Mouse (Mus musculus): ENCODE measurements at regions not wholly inside any gene's neighbourhood (a gene's known extent, or its start where the extent isn't known, plus 50 kb on each side); places are given as distances from the start of the nearest gene placed in this dataset.

GRCm38 (mm10) chr13:85773848-85774247, 272.9 kb downstream of the Cox7c start:
- WGBS: 42% methylated on average over 1 of the region's 1 CpGs
- Histone ChIP-seq H3K36me3 (ENCODE audit: control insufficient read depth, insufficient read depth, low read length) (no peaks in the 10 kb centered on the region), H3K79me2 (ENCODE audit: control insufficient read depth, insufficient read depth, low read length) (no peaks in the 10 kb centered on the region), H3K27ac (replicated peaks; ENCODE audit: insufficient read depth, low read depth, low read length) (no peak overlapping the region), H3K4me3 (ENCODE audit: insufficient read depth, low read depth, low read length) (no peak overlapping the region), H3K9ac (ENCODE audit: low read depth, low read length) (no peak overlapping the region), H3K27me3 (ENCODE audit: control insufficient read depth, insufficient read depth, low read length) (no peaks in the 10 kb centered on the region), H3K4me1 (ENCODE audit: control insufficient read depth, insufficient read depth, low read length) (no peaks in the 10 kb centered on the region)
- DNase-seq (ENCODE audit: extremely low read depth, low read depth, low spot score): peak; percentile 87
- TF ChIP-seq POLR2A (IDR thresholded peaks at IDR 0.05; ENCODE audit: extremely low read depth, insufficient read depth, low read length) (no peak), CTCF (IDR thresholded peaks at IDR 0.05; ENCODE audit: low read depth, low read length) (no peak)

DNA sequence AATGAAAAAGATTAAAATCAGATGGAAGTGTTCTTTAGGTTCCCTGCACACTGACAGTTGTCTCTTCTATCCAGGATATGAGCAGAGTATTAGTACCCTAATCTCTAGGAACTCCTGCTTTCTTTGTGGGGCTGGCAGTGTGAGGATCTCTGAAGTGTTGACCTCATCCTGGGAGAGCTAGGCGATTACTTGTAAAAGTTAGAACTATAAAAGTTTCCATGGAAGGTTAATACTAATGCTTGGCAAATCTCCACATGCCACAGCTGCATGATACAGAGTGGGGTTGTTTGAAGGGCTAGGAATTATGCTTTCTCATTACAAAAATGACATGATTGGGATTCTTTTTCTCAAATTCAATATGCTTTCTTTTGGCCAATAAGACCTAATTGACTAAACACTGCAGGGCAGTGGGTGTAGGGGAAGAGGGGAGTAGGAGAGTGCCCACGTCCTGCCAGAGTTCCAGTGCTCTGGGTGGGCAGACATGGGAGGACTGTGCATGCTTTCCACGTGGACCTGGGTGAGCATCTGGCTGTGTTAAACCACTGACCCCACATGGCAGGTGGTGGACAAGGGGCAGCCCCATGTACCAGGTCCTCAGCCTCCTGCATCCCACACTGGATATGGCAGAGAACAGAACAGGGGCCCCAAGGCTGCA, 275.6 kb downstream of the Cox7c start:
- H3K9ac ChIP-seq (ENCODE audit: low read depth, low read length): no peak overlapping the region
- TF ChIP-seq CTCF (IDR thresholded peaks at IDR 0.05; ENCODE audit: low read depth, low read length) (no peak), POLR2A (IDR thresholded peaks at IDR 0.05; ENCODE audit: extremely low read depth, insufficient read depth, low read length) (no peak)
- no peaks in the 10 kb centered on the region for H3K27me3 ChIP-seq (ENCODE audit: control insufficient read depth, insufficient read depth, low read length)
- no peak overlapping the region for H3K27ac ChIP-seq (replicated peaks; ENCODE audit: insufficient read depth, low read depth, low read length)
- no peak overlapping the region for H3K4me3 ChIP-seq (ENCODE audit: insufficient read depth, low read depth, low read length)
- H3K79me2 ChIP-seq (ENCODE audit: control insufficient read depth, insufficient read depth, low read length): no peaks in the 10 kb centered on the region
- no peaks in the 10 kb centered on the region for H3K4me1 ChIP-seq (ENCODE audit: control insufficient read depth, insufficient read depth, low read length)
- no peak for DNase-seq (ENCODE audit: extremely low read depth, low read depth, low spot score)
- 51% methylated on average over 3 of the region's 3 CpGs for WGBS
- H3K36me3 ChIP-seq (ENCODE audit: control insufficient read depth, insufficient read depth, low read length): no peaks in the 10 kb centered on the region

DNA sequence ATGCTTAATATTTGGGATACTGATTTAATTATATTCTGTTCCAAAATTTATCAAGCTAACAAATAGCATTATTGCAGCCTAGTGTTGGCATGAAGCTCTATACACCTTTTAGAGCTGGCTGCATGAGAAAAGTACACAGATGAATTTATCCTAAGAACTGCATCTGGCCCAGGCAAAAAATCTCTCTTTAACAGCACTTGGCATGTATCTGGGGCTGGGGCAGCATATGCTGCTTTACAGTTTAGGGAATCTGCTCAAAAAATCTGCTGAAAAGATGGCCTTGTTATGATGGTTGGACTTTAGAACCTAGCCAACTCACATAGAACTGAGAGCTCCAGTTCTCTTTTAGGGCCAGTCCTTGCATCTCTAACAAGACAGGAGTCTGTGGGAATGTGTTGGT, 276.2 kb downstream of the Cox7c start:
- Histone ChIP-seq H3K36me3 (ENCODE audit: control insufficient read depth, insufficient read depth, low read length) (no peaks in the 10 kb centered on the region), H3K79me2 (ENCODE audit: control insufficient read depth, insufficient read depth, low read length) (no peaks in the 10 kb centered on the region), H3K4me1 (ENCODE audit: control insufficient read depth, insufficient read depth, low read length) (no peaks in the 10 kb centered on the region), H3K9ac (ENCODE audit: low read depth, low read length) (no peak overlapping the region), H3K27me3 (ENCODE audit: control insufficient read depth, insufficient read depth, low read length) (no peaks in the 10 kb centered on the region), H3K4me3 (ENCODE audit: insufficient read depth, low read depth, low read length) (no peak overlapping the region), H3K27ac (replicated peaks; ENCODE audit: insufficient read depth, low read depth, low read length) (no peak overlapping the region)
- no peak for DNase-seq (ENCODE audit: extremely low read depth, low read depth, low spot score)
- TF ChIP-seq CTCF (IDR thresholded peaks at IDR 0.05; ENCODE audit: low read depth, low read length) (no peak), POLR2A (IDR thresholded peaks at IDR 0.05; ENCODE audit: extremely low read depth, insufficient read depth, low read length) (no peak)

GRCm38 (mm10) chr13:85768520-85768919, 278.2 kb downstream of the Cox7c start:
- no peaks in the 10 kb centered on the region for H3K36me3 ChIP-seq (ENCODE audit: control insufficient read depth, insufficient read depth, low read length)
- H3K27me3 ChIP-seq (ENCODE audit: control insufficient read depth, insufficient read depth, low read length): no peaks in the 10 kb centered on the region
- WGBS: 45% methylated on average over 1 of the region's 1 CpGs
- no peak overlapping the region for H3K27ac ChIP-seq (replicated peaks; ENCODE audit: insufficient read depth, low read depth, low read length)
- H3K4me3 ChIP-seq (ENCODE audit: insufficient read depth, low read depth, low read length): no peak overlapping the region
- no peak for TF ChIP-seq CTCF (IDR thresholded peaks at IDR 0.05; ENCODE audit: low read depth, low read length)
- no peak for TF ChIP-seq POLR2A (IDR thresholded peaks at IDR 0.05; ENCODE audit: extremely low read depth, insufficient read depth, low read length)
- H3K79me2 ChIP-seq (ENCODE audit: control insufficient read depth, insufficient read depth, low read length): no peaks in the 10 kb centered on the region
- no peak overlapping the region for H3K9ac ChIP-seq (ENCODE audit: low read depth, low read length)
- H3K4me1 ChIP-seq (ENCODE audit: control insufficient read depth, insufficient read depth, low read length): no peaks in the 10 kb centered on the region
- peak; percentile 93 for DNase-seq (ENCODE audit: extremely low read depth, low read depth, low spot score)

- TF ChIP-seq POLR2A (IDR thresholded peaks at IDR 0.05; ENCODE audit: extremely low read depth, insufficient read depth, low read length): no peak
- no peak for TF ChIP-seq CTCF (IDR thresholded peaks at IDR 0.05; ENCODE audit: low read depth, low read length)
- Histone ChIP-seq H3K27me3 (ENCODE audit: control insufficient read depth, insufficient read depth, low read length) (no peaks in the 10 kb centered on the region), H3K36me3 (ENCODE audit: control insufficient read depth, insufficient read depth, low read length) (no peaks in the 10 kb centered on the region), H3K79me2 (ENCODE audit: control insufficient read depth, insufficient read depth, low read length) (no peaks in the 10 kb centered on the region), H3K4me3 (ENCODE audit: insufficient read depth, low read depth, low read length) (no peak overlapping the region), H3K9ac (ENCODE audit: low read depth, low read length) (no peak overlapping the region), H3K27ac (replicated peaks; ENCODE audit: insufficient read depth, low read depth, low read length) (no peak overlapping the region), H3K4me1 (ENCODE audit: control insufficient read depth, insufficient read depth, low read length) (no peaks in the 10 kb centered on the region)
- WGBS: 78% methylated on average over 3 of the region's 3 CpGs
- no peak for DNase-seq (ENCODE audit: extremely low read depth, low read depth, low spot score)
These were observed 322.1 kb downstream of the Cox7c start for GRCm38 (mm10) chr13:85724616-85725015.

DNA sequence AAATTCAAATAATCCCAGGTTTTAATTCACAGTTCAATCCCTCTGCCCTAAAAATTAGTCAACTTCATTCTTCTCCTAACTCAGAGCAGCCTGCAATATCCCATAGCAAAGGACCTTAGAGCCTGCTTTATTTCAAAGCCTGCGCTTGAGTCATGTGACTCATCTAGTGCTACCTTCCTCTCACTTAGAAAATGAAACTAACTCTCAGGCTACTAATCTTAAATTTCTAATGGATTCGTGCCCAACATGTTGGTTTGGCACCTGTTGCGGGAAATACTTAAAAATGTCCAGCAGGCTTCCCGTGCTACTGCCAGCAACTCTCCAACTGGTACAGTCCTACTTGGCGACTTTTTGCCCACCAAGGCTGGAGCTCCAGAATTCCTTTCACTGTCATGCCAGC, 322.6 kb downstream of the Cox7c start:
- Histone ChIP-seq H3K27me3 (ENCODE audit: control insufficient read depth, insufficient read depth, low read length) (no peaks in the 10 kb centered on the region), H3K9ac (ENCODE audit: low read depth, low read length) (no peak overlapping the region), H3K4me1 (ENCODE audit: control insufficient read depth, insufficient read depth, low read length) (no peaks in the 10 kb centered on the region), H3K27ac (replicated peaks; ENCODE audit: insufficient read depth, low read depth, low read length) (no peak overlapping the region), H3K36me3 (ENCODE audit: control insufficient read depth, insufficient read depth, low read length) (no peaks in the 10 kb centered on the region), H3K79me2 (ENCODE audit: control insufficient read depth, insufficient read depth, low read length) (no peaks in the 10 kb centered on the region), H3K4me3 (ENCODE audit: insufficient read depth, low read depth, low read length) (no peak overlapping the region)
- 84% methylated on average over 5 of the region's 5 CpGs for WGBS
- DNase-seq (ENCODE audit: extremely low read depth, low read depth, low spot score): no peak
- TF ChIP-seq CTCF (IDR thresholded peaks at IDR 0.05; ENCODE audit: low read depth, low read length) (no peak), POLR2A (IDR thresholded peaks at IDR 0.05; ENCODE audit: extremely low read depth, insufficient read depth, low read length) (no peak)
